Mouse (Mus musculus) midbrain, embryonic 13.5 days (tissue): ENCODE results near the gene Lypd6b. TPM values are rescaled to one million over a fixed set of nuclear protein-coding genes. Genes with fewer than 3 reads are reported as not detected.

Experiments used
- ATAC-seq: fragments of 200-750 bp; cut with Nextera tagmentation; 2 replicates; pipeline ENCODE4 v1.8.0; 2017; ENCODE audit warnings: mild to moderate bottlenecking, moderate TSS enrichment, moderate library complexity
- H3K27ac ChIP-seq: fragments of 300-500 bp; sonication (generic); 2 replicates; pipeline ENCODE4 v1.5.1; 2015; ENCODE audit warnings: inconsistent platforms, mild to moderate bottlenecking, moderate library complexity
- H3K27me3 ChIP-seq: fragments of 300-500 bp; sonication (generic); 2 replicates; pipeline ENCODE4 v1.6.1; 2015; ENCODE audit warnings: mild to moderate bottlenecking, inconsistent platforms
- H3K36me3 ChIP-seq: fragments of 300-500 bp; sonication (generic); 2 replicates; pipeline ENCODE4 v1.6.1; 2015; ENCODE audit warnings: mild to moderate bottlenecking, inconsistent platforms
- H3K4me1 ChIP-seq: fragments of 300-500 bp; sonication (generic); replicated peaks from 2 replicates; pipeline ENCODE4 v1.6.1; 2015; ENCODE audit warnings: inconsistent platforms
- H3K4me2 ChIP-seq: fragments of 300-500 bp; sonication (generic); replicated peaks from 2 replicates; pipeline ENCODE4 v1.6.1; 2015; ENCODE audit warnings: moderate library complexity, mild to moderate bottlenecking, inconsistent platforms
- H3K4me3 ChIP-seq: fragments of 300-500 bp; sonication (generic); replicated peaks from 2 replicates; pipeline ENCODE4 v1.5.1; 2015; ENCODE audit warnings: mild to moderate bottlenecking, inconsistent platforms
- H3K9ac ChIP-seq: fragments of 300-500 bp; sonication (generic); replicated peaks from 2 replicates; pipeline ENCODE4 v1.6.1; 2015; ENCODE audit warnings: mild to moderate bottlenecking, inconsistent platforms
- H3K9me3 ChIP-seq: fragments of 300-500 bp; sonication (generic); 2 replicates; pipeline ENCODE4 v1.6.1; 2016; ENCODE audit warnings: mild to moderate bottlenecking, inconsistent platforms
- WGBS: fragments of 180-500 bp; shearing (Covaris S2); methylation state at CpG from one replicate; pipeline ENCODE4 v1.1.7; 2015; 5-methylcytosine and 5-hydroxymethylcytosine counted together
- polyA plus RNA-seq: library from polyadenylated mRNA; unstranded; fragments of >200 nt; fragmentation: Nextera tagmentation; extraction: Ambion mirVana; gene quantifications from 2 replicates; pipeline ENCODE4 v1.2.1, GENCODE M21; 2015

Lypd6b gene
- polyA plus RNA-seq, 1 experiment from 2014 or later = 3.3 TPM

DNA sequence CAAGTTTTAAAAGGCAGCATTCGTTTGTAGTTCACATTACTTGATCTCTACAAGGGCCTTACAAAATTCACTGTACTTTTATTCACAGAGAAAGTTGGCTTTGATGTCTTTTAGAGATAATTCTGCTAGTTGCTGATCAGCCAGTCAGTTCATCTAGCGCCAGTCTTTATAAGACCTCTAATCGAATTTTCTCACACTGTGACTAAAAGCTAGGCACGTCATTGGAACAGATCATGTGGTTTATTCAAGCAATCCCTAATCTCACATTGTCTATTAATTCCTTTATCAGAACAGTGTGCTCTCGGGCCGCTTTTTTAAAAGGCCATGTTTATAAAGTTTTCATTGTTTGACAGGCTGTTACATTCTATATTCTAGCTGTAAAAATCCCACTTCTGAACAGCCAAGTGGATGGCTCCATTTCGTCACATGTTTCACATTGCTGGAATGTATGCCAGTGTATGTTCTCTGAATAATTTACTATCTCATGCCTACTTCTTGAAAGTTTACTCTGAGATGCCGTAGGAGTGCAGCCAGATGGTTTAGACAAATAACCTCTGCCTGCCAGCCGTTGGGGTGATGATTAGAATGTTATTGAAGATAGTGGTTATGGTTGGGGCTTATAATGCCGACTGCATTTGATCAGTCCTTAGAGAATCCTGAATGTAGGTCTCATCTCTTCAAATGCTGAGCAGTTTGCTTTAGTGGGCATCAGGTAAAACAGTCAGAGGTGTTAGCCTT is 14.1 kb upstream of the Lypd6b start:
- H3K4me3 ChIP-seq = no peak overlapping the region
- H3K27ac ChIP-seq = no peak overlapping the region
- peaks cover 8% of the 10 kb centered on the region; the same call in 1 of the 2 replicates for H3K4me1 ChIP-seq
- H3K36me3 ChIP-seq = peaks cover 42% of the 10 kb centered on the region
- no peaks in the 10 kb centered on the region for H3K9me3 ChIP-seq
- 69% methylated on average over 10 of the region's 10 CpGs for WGBS
- ATAC-seq = no peak
- H3K4me2 ChIP-seq = no peak overlapping the region
- no peaks in the 10 kb centered on the region for H3K27me3 ChIP-seq
- no peak overlapping the region for H3K9ac ChIP-seq

DNA sequence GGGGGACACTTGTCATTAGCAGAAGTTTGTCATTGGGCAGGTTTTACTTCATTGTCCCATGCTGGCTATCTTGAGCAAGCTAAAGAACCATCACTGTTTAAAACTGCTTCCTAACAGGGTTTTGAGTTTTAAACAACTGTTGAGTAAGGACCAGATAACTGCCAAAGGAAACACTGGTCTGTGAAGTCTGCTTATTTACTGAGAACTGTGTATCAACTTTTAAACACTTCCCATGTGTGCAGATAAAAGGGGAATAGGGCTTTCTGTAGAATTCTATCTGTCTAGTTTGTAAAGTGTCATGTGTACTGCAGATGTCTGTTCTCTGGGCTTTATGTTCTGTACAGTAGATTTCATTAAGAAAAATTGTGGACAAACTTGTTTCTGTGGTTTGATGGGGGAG is 13.3 kb upstream of the Lypd6b start:
- H3K36me3 ChIP-seq = peaks cover 34% of the 10 kb centered on the region
- peaks cover 8% of the 10 kb centered on the region; the same call in 1 of the 2 replicates for H3K4me1 ChIP-seq
- H3K27ac ChIP-seq = no peak overlapping the region
- ATAC-seq = no peak
- H3K4me3 ChIP-seq = no peak overlapping the region
- no peak overlapping the region for H3K9ac ChIP-seq
- no peaks in the 10 kb centered on the region for H3K9me3 ChIP-seq
- H3K4me2 ChIP-seq = no peak overlapping the region
- no peaks in the 10 kb centered on the region for H3K27me3 ChIP-seq

DNA sequence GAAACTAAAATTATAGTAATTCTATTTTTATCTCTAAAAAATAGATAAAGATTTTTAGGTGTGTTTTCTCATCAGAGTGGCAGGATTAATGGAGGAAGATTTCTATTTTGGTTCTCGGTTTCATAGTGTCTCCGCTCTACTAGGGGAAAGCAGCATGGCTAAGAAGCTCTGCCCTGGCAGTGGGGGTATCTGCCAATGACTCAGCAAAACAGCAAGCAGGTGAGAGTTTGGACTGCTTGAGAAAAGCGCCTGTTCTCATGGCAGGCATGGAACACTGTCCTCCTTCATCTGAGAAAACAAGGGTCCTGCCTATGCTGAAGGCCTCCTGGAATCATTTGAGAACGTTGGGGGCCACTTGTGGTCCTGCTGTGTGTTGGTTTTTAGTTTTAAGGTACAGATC is 12.3 kb upstream of the Lypd6b start:
- Histone ChIP-seq H3K36me3 (peaks cover 24% of the 10 kb centered on the region), H3K4me3 (no peak overlapping the region), H3K4me2 (no peak overlapping the region), H3K27me3 (no peaks in the 10 kb centered on the region), H3K27ac (no peak overlapping the region), H3K9me3 (no peaks in the 10 kb centered on the region), H3K4me1 (peaks cover 8% of the 10 kb centered on the region; the same call in 1 of the 2 replicates), H3K9ac (no peak overlapping the region)
- WGBS = 95% methylated on average over 4 of the region's 4 CpGs
- no peak for ATAC-seq

DNA sequence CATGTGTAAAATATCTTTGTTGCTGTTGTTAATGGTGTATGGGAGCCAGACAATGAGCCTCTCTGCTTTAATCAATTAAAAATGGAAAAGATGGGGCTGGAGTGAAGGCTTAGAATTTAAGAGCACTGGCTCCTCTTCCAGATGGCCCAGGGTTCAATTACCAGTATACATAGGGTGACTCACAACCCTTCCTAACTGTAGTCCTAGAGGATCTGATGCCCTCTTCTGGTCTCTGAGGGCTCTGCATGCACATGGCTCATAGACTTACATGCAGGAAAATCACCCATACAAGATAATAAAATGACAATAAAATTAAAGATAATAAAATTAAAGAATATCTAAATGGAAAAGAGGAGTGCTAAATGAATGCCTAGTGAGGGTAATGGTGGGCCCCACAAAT is 11.8 kb upstream of the Lypd6b start:
- H3K4me1 ChIP-seq = peaks cover 8% of the 10 kb centered on the region; the same call in 1 of the 2 replicates
- ATAC-seq = no peak
- H3K9me3 ChIP-seq = no peaks in the 10 kb centered on the region
- no peak overlapping the region for H3K27ac ChIP-seq
- H3K9ac ChIP-seq = no peak overlapping the region
- no peak overlapping the region for H3K4me3 ChIP-seq
- no peak overlapping the region for H3K4me2 ChIP-seq
- no peaks in the 10 kb centered on the region for H3K27me3 ChIP-seq
- H3K36me3 ChIP-seq = peaks cover 18% of the 10 kb centered on the region

DNA sequence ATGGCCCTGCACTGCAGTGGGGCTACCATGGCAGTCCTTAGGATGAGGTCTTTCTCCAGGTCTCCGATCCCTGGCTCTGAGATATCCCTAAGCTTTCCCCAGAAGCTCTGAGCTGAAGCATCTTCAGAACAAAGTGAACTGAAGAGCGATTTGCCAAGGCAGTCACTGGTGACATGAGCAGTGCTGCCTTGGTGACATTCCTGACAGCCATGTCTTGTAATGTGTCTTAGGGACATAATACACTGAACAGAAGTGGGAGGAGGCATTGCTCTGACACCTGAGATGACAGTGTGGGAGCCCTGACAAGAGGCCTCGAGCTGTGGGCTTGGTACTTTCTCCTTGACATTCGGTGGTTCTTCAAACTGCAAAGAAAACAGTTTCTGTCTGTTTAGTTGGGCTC is 11.1 kb upstream of the Lypd6b start:
- H3K9ac ChIP-seq = no peak overlapping the region
- H3K27ac ChIP-seq = no peak overlapping the region
- no peak for ATAC-seq
- peaks cover 8% of the 10 kb centered on the region; the same call in 1 of the 2 replicates for H3K4me1 ChIP-seq
- H3K4me3 ChIP-seq = no peak overlapping the region
- peaks cover 11% of the 10 kb centered on the region for H3K36me3 ChIP-seq
- no peaks in the 10 kb centered on the region for H3K27me3 ChIP-seq
- WGBS = 87% methylated on average over 4 of the region's 4 CpGs
- no peaks in the 10 kb centered on the region for H3K9me3 ChIP-seq
- H3K4me2 ChIP-seq = no peak overlapping the region

DNA sequence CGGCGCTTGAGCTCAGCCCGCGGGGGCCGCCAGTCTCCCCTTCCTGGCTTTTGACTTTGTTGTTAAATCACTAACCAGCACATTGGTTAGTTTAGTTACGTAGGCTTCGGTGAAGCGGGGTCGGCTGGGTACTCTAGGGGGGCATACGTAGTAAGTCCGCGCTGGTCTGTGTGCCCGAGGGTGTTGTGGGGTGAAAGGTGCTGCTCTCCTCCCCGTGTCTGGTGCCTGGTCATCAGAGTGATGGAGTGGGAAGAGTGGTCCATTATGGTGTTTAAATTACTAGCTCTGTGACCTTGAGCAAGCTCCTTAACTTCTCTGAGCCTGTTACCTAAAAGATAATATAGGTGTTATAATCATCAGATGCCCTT is 547 bp downstream of the Lypd6b start:
- Histone ChIP-seq H3K27me3 (peaks cover 38% of the 10 kb centered on the region), H3K4me3 (peak overlapping the region; percentile 64), H3K9ac (peak overlapping the region; percentile 77), H3K9me3 (no peaks in the 10 kb centered on the region), H3K4me2 (peak overlapping the region; percentile 100), H3K36me3 (no peaks in the 10 kb centered on the region), H3K4me1 (peaks cover 12% of the 10 kb centered on the region; the same call in 1 of the 2 replicates), H3K27ac (no peak overlapping the region)
- ATAC-seq = peak; percentile 41
- WGBS = 1% methylated on average over 11 of the region's 14 CpGs

DNA sequence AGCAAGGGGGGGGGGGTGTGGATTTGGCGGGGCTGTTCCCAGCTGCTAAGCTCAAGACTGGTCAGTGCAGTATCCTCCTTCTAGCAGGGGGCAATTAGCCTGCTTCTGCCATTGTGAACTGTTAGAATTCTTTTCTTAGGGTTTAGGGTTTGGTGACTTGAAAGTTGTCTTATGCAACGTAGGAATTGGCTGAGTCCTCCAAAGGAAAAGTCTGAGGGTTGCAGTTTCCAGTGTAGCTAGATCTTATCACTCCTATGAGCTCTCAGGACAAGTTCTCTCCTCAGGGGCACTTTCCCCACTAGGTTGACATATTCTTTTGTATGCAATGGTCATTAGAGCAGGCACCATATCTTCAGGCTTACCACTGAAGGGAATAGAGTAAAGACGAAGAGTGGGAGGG is 1.2 kb downstream of the Lypd6b start:
- Histone ChIP-seq H3K4me2 (no peak overlapping the region), H3K36me3 (no peaks in the 10 kb centered on the region), H3K4me1 (peaks cover 12% of the 10 kb centered on the region; the same call in 1 of the 2 replicates), H3K27ac (no peak overlapping the region), H3K4me3 (no peak overlapping the region), H3K9me3 (no peaks in the 10 kb centered on the region), H3K27me3 (peaks cover 38% of the 10 kb centered on the region), H3K9ac (no peak overlapping the region)
- ATAC-seq = 0 out of 2 replicates have a peak, but pooled peaks have one; percentile 9
- 25% methylated on average over 3 of the region's 3 CpGs for WGBS

DNA sequence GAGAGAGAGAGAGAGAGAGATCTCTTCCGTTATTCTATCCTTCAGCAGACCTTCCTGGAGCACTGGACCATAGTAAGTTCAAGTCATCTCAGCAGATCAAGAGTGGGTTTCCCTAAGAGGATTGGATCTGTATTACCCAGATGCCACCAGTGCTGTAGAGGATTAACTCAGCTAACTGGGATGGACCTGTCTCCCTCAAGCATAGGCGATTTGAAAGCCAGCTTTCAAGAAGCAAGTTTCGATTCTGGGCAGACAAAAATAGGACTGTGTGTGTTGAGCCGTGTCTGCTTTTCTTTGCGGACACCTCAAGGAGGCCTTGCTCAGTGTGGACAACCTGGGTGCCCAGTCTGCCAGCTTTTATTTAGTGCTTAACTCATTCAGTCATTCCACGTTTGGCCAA is 1.6 kb downstream of the Lypd6b start:
- WGBS = 70% methylated on average over 6 of the region's 6 CpGs
- Histone ChIP-seq H3K27me3 (peaks cover 38% of the 10 kb centered on the region), H3K27ac (no peak overlapping the region), H3K36me3 (no peaks in the 10 kb centered on the region), H3K9me3 (no peaks in the 10 kb centered on the region), H3K9ac (no peak overlapping the region), H3K4me1 (peaks cover 12% of the 10 kb centered on the region; the same call in 1 of the 2 replicates), H3K4me3 (no peak overlapping the region), H3K4me2 (no peak overlapping the region)
- no peak for ATAC-seq

DNA sequence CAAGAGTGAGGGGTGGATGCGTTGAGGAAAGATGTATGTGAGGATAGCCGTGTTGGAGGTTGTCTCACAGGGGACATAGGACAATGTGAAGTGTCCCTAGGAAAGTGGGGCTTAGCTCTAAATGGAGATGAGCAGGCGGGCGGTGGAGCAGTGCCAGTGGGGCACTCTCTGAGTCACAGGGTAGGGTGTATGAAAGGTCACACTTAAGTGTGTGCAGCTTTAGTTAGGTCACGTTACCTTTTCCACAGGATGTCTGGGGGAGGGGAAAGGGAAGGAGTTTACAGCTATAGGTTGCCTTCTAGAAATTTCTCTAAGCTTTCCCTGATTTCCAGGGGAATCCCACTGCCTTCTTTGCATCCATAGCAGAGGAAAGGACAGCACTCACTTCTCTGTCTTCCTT is 2.0 kb downstream of the Lypd6b start:
- WGBS = 93% methylated on average over 5 of the region's 5 CpGs
- no peak for ATAC-seq
- H3K9ac ChIP-seq = no peak overlapping the region

DNA sequence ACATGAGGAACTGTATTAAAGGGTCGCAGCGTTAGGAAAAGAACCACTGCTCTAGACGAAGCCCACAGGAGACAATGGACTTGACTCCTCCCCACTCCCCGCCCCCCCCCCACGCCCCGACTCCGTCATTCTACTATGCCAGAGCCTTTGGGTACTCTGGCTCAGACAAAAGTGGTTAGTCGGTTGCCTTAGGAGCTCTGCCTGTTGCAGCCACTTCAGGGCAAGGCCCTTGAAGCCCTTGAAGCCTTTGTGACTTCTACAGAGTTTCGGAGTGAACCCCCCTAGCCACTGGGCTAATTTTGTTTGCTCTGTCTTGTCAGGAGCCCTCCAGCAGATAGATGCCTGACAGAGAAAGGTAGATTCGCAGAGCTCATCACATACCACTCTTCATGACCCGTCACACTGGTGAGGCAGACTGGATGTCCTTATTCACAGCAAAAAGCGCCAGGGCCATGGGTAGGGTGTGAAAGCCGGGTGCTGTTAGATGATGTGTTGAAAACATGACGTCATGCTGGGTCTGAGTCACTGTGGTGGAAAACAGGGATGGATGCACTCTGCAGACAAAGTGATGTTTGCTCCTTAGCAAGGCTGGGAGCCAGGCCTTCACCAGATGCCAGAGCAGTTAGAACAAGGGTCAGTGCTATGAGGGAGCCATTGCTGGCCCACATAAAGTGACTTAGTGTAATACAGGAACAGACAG is 10.1 kb downstream of the Lypd6b start:
- Histone ChIP-seq H3K9ac (no peak overlapping the region), H3K4me3 (no peak overlapping the region), H3K4me1 (no peaks in the 10 kb centered on the region), H3K36me3 (no peaks in the 10 kb centered on the region), H3K27me3 (no peaks in the 10 kb centered on the region), H3K27ac (no peak overlapping the region), H3K4me2 (no peak overlapping the region), H3K9me3 (no peaks in the 10 kb centered on the region)
- 65% methylated on average over 14 of the region's 14 CpGs for WGBS
- ATAC-seq = no peak

More for the DNA sequence above, 2.0 kb downstream of the Lypd6b start:
- H3K27me3 ChIP-seq = peaks cover 38% of the 10 kb centered on the region
- no peak overlapping the region for H3K4me2 ChIP-seq
- H3K4me3 ChIP-seq = no peak overlapping the region
- no peak overlapping the region for H3K27ac ChIP-seq
- no peaks in the 10 kb centered on the region for H3K9me3 ChIP-seq
- no peaks in the 10 kb centered on the region for H3K36me3 ChIP-seq
- peaks cover 12% of the 10 kb centered on the region; the same call in 1 of the 2 replicates for H3K4me1 ChIP-seq

DNA sequence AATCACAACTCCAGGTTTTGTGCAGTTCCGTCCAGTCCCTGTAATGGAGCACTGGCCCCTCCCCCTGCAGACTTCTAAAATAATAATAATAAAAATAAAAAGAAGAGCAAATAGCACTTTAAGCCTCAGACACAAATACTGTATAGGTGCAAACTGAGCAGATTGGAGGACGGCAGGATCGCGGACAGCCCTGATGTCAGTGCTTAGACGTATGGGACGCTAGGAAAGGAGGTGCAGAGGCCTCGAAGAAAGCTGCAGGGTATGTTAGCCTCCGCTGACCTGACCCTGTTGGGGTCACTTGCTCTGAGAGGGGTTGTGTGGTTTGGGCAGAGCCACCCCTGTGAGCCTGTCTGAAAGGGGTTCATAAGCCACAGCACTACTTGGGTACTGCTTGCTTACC is 17.0 kb downstream of the Lypd6b start:
- Histone ChIP-seq H3K9me3 (no peaks in the 10 kb centered on the region), H3K36me3 (no peaks in the 10 kb centered on the region), H3K4me1 (no peaks in the 10 kb centered on the region), H3K4me2 (no peak overlapping the region), H3K27ac (no peak overlapping the region), H3K4me3 (no peak overlapping the region), H3K27me3 (no peaks in the 10 kb centered on the region), H3K9ac (no peak overlapping the region)
- whole genome bisulfite sequencing = 81% methylated on average over 8 of the region's 8 CpGs
- ATAC-seq = no peak

DNA sequence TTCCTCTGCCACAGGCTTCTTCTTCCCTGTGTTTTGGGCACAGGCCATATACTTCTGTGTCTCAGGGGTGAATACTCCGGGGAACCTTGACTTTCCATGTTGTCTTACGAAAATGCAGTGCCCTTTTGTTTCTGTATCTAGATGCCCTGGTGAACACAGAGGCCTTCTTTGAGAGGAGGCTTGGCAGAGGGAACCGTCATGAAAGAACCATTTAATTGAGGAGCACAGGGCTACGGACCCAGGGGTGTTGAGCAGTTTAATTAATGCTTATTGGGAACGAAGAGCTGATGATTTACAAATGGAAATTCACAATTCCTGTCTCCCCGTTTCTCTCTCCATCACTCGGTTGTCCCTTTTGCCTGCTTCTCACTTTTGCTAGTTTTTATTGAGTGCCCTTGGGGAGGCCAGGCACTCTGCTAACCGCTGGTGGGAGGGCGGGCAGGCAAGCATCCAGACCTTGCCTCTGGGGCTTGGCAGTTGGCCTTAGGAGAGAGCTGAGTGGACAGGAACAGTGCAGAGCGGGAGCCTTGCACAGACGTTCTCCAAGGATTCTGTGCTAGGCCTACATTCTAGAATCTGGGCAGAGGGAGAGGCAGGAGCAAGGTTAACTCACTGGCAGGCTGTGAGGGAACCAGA is 18.4 kb downstream of the Lypd6b start:
- ATAC-seq = no peak
- Histone ChIP-seq H3K36me3 (no peaks in the 10 kb centered on the region), H3K27me3 (no peaks in the 10 kb centered on the region), H3K9ac (no peak overlapping the region), H3K4me3 (no peak overlapping the region), H3K9me3 (no peaks in the 10 kb centered on the region), H3K4me2 (no peak overlapping the region), H3K4me1 (no peaks in the 10 kb centered on the region), H3K27ac (no peak overlapping the region)
- WGBS = 72% methylated on average over 11 of the region's 11 CpGs
